Mouse (Mus musculus) kidney, embryonic 14.5 days (tissue): ENCODE measurements around the gene Nanos2. TPM values are rescaled to one million over a fixed set of nuclear protein-coding genes. Genes with fewer than 3 reads are reported as not detected.

Experiments
- ATAC-seq: fragments of 200-750 bp; cut with Nextera tagmentation; 2 replicates; pipeline ENCODE4 v1.8.0; 2017; ENCODE audit warnings: moderate number of reproducible peaks, mild to moderate bottlenecking, moderate TSS enrichment, moderate library complexity; ENCODE audit not compliant: low FRiP score, low TSS enrichment
- H3K27ac ChIP-seq: fragments of 300-500 bp; sonication (generic); 2 replicates; pipeline ENCODE4 v1.5.1; 2014; ENCODE audit warnings: low read depth, mild to moderate bottlenecking, low read length, moderate library complexity, mixed read lengths
- H3K27me3 ChIP-seq: fragments of 300-500 bp; sonication (generic); 2 replicates; pipeline ENCODE4 v1.6.1; 2014; ENCODE audit warnings: mild to moderate bottlenecking, low read length; ENCODE audit not compliant: control insufficient read depth, insufficient read depth
- H3K36me3 ChIP-seq: fragments of 300-500 bp; sonication (generic); 2 replicates; pipeline ENCODE4 v1.6.1; 2014; ENCODE audit warnings: low read length, mixed read lengths; ENCODE audit not compliant: control insufficient read depth, insufficient read depth
- H3K4me1 ChIP-seq: fragments of 300-500 bp; sonication (generic); 2 replicates; pipeline ENCODE4 v1.6.1; 2014; ENCODE audit warnings: low read length, mixed read lengths; ENCODE audit not compliant: control insufficient read depth, insufficient read depth
- H3K4me2 ChIP-seq: fragments of 300-500 bp; sonication (generic); replicated peaks from 2 replicates; pipeline ENCODE4 v1.6.1; 2014; ENCODE audit warnings: low read depth, mild to moderate bottlenecking, low read length
- H3K4me3 ChIP-seq: fragments of 300-500 bp; sonication (generic); 2 replicates; pipeline ENCODE4 v1.5.1; 2014; ENCODE audit warnings: mild to moderate bottlenecking, low read length
- H3K9ac ChIP-seq: fragments of 300-500 bp; sonication (generic); 2 replicates; pipeline ENCODE4 v1.6.1; 2014; ENCODE audit warnings: low read depth, mild to moderate bottlenecking, low read length, moderate library complexity
- H3K9me3 ChIP-seq: fragments of 300-500 bp; sonication (generic); 2 replicates; pipeline ENCODE4 v1.6.1; 2016; ENCODE audit warnings: low read length; ENCODE audit not compliant: control insufficient read depth
- WGBS: fragments of 180-500 bp; shearing (Covaris S2); extraction: QIAGEN DNeasy Blood & Tissue Kit; methylation state at CpG from one replicate; pipeline ENCODE4 v1.1.7; 2014; 5-methylcytosine and 5-hydroxymethylcytosine counted together
- polyA plus RNA-seq: library from polyadenylated mRNA; unstranded; fragments of >200 nt; fragmentation: Nextera tagmentation; extraction: Ambion mirVana; gene quantifications from 2 replicates; pipeline ENCODE4 v1.2.1, GENCODE M21; 2014

Gene Nanos2
- polyA plus RNA-seq, 1 experiment from 2014 or later, result not detected

- WGBS, result 16% methylated on average over 8 of the region's 8 CpGs
- ATAC-seq, result no peak
- Histone ChIP-seq H3K36me3 (no peaks in the 10 kb centered on the region), H3K4me1 (peaks cover 6% of the 10 kb centered on the region; the same call in 1 of the 2 replicates), H3K27ac (no peak overlapping the region), H3K9me3 (no peaks in the 10 kb centered on the region), H3K4me3 (no peak overlapping the region), H3K4me2 (no peak overlapping the region), H3K9ac (no peak overlapping the region), H3K27me3 (peaks cover 24% of the 10 kb centered on the region)
These were observed 33.8 kb downstream of the Nanos2 start for GRCm38 (mm10) chr7:19021048-19021447.

- Histone ChIP-seq H3K27me3 (peaks cover 24% of the 10 kb centered on the region), H3K9ac (no peak overlapping the region), H3K4me1 (peaks cover 6% of the 10 kb centered on the region; the same call in 1 of the 2 replicates), H3K4me2 (no peak overlapping the region), H3K9me3 (no peaks in the 10 kb centered on the region), H3K36me3 (no peaks in the 10 kb centered on the region), H3K27ac (no peak overlapping the region), H3K4me3 (no peak overlapping the region; the same call in 1 of the 2 replicates)
- no peak for ATAC-seq
- 51% methylated on average over 18 of the region's 18 CpGs for WGBS
These were observed 35.2 kb downstream of the Nanos2 start for GRCm38 (mm10) chr7:19022189-19022958.

GRCm38 (mm10) chr7:19023357-19023814, 36.2 kb downstream of the Nanos2 start, which contains the start of gene Foxa3:
Gene Foxa3 (minus strand): TSS chr7:19023538.
- Histone ChIP-seq H3K4me3 (peak within 1 kb of the TSS; percentile 68), H3K36me3 (peaks cover under 1% of the 10 kb centered on the region; the same call in 1 of the 2 replicates), H3K27ac (0 out of 2 replicates have a peak within 1 kb of the TSS, but pooled peaks have one; percentile 6), H3K4me1 (peaks cover 6% of the 10 kb centered on the region; the same call in 1 of the 2 replicates), H3K4me2 (peak within 1 kb of the TSS; percentile 76), H3K9ac (peak within 1 kb of the TSS; percentile 85), H3K27me3 (peaks cover 24% of the 10 kb centered on the region), H3K9me3 (no peaks in the 10 kb centered on the region)
- WGBS, result 3% methylated on average over 30 of the region's 30 CpGs
- peak; percentile 28 for ATAC-seq

GRCm38 (mm10) chr7:19024096-19024506, 36.9 kb downstream of the Nanos2 start, which contains the start of gene Sympk:
Gene Sympk (plus strand): TSS chr7:19024377.
- 0 out of 2 replicates have a peak within 1 kb of the TSS, but pooled peaks have one; percentile 6 for H3K27ac ChIP-seq
- peaks cover 7% of the 10 kb centered on the region for H3K36me3 ChIP-seq
- H3K4me3 ChIP-seq, result peak within 1 kb of the TSS; percentile 68
- peak; percentile 93 for ATAC-seq
- H3K4me2 ChIP-seq, result peak within 1 kb of the TSS; percentile 76
- WGBS, result under 1% methylated on average over 39 of the region's 50 CpGs
- peaks cover 24% of the 10 kb centered on the region for H3K27me3 ChIP-seq
- peak within 1 kb of the TSS; percentile 85 for H3K9ac ChIP-seq
- H3K9me3 ChIP-seq, result no peaks in the 10 kb centered on the region
- peaks cover 6% of the 10 kb centered on the region; the same call in 1 of the 2 replicates for H3K4me1 ChIP-seq

GRCm38 (mm10) chr7:19024581-19025255, 37.5 kb downstream of the Nanos2 start:
- peak overlapping the region; percentile 68 for H3K4me3 ChIP-seq
- H3K27ac ChIP-seq, result 0 out of 2 replicates have a peak overlapping the region, but pooled peaks have one; percentile 6
- no peaks in the 10 kb centered on the region for H3K9me3 ChIP-seq
- ATAC-seq, result peak; percentile 58
- H3K36me3 ChIP-seq, result peaks cover 14% of the 10 kb centered on the region
- peak overlapping the region; percentile 76 for H3K4me2 ChIP-seq
- peaks cover 6% of the 10 kb centered on the region; the same call in 1 of the 2 replicates for H3K4me1 ChIP-seq
- H3K27me3 ChIP-seq, result peaks cover 24% of the 10 kb centered on the region
- peak overlapping the region; percentile 85 for H3K9ac ChIP-seq
- WGBS, result 1% methylated on average over 32 of the region's 36 CpGs

GRCm38 (mm10) chr7:19028067-19028466, 40.9 kb downstream of the Nanos2 start:
- Histone ChIP-seq H3K27ac (no peak overlapping the region), H3K4me3 (no peak overlapping the region), H3K4me1 (peaks cover 6% of the 10 kb centered on the region; the same call in 1 of the 2 replicates), H3K27me3 (peaks cover 8% of the 10 kb centered on the region), H3K4me2 (no peak overlapping the region), H3K36me3 (peaks cover 45% of the 10 kb centered on the region), H3K9me3 (no peaks in the 10 kb centered on the region), H3K9ac (no peak overlapping the region)
- no peak for ATAC-seq

- Histone ChIP-seq H3K4me2 (no peak overlapping the region), H3K27ac (no peak overlapping the region), H3K27me3 (no peaks in the 10 kb centered on the region), H3K4me3 (no peak overlapping the region), H3K4me1 (peaks cover 6% of the 10 kb centered on the region; the same call in 1 of the 2 replicates), H3K9me3 (no peaks in the 10 kb centered on the region), H3K9ac (no peak overlapping the region), H3K36me3 (peaks cover 51% of the 10 kb centered on the region)
- 69% methylated on average over 6 of the region's 6 CpGs for WGBS
- ATAC-seq, result peak; percentile 32; the same call in 1 of the 2 replicates
These were observed 42.0 kb downstream of the Nanos2 start for GRCm38 (mm10) chr7:19029084-19029653.

GRCm38 (mm10) chr7:19031641-19032040, 44.4 kb downstream of the Nanos2 start:
- no peaks in the 10 kb centered on the region for H3K4me1 ChIP-seq
- H3K27ac ChIP-seq, result no peak overlapping the region
- H3K27me3 ChIP-seq, result no peaks in the 10 kb centered on the region
- no peak overlapping the region for H3K4me2 ChIP-seq
- 95% methylated on average over 4 of the region's 4 CpGs for WGBS
- no peak overlapping the region for H3K4me3 ChIP-seq
- no peak for ATAC-seq
- no peaks in the 10 kb centered on the region for H3K9me3 ChIP-seq
- no peak overlapping the region for H3K9ac ChIP-seq
- H3K36me3 ChIP-seq, result peaks cover 75% of the 10 kb centered on the region
